Mouse (Mus musculus): ENCODE measurements at regions not wholly inside any gene's neighbourhood (a gene's known extent, or its start where the extent isn't known, plus 50 kb on each side); places are given as distances from the start of the nearest gene placed in this dataset.

DNA sequence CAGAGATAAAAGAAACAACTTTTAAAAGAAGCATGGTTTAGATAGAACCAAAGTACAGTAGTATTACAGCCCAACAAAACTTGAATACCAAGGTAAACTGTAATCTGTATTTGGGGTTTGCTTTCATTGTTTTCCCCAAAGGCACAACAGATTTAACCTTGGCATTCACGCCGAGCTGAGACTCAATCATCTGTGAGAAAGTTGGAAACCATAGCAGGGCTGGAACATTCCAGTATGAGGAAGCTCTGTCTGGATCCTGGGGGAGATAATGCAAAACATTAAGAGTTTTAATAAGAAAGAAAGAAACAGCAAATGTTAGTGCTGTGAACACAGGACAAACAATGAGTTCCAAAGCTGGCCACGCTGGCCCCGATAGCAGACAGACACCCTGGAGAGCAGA, 258.8 kb downstream of the Atp6ap1l start:
- TF ChIP-seq CTCF (IDR thresholded peaks at IDR 0.05; ENCODE audit: control insufficient read depth, insufficient read depth, insufficient read length) (no peak), MAX (IDR thresholded peaks at IDR 0.05) (no peak), USF1 (IDR thresholded peaks at IDR 0.05; ENCODE audit: low read depth) (no peak)
